In genomic region chr6:82915889-82916288, GRCm38 (mm10) we compare ENCODE assay signal across 10 mouse cellular contexts. TPM values are rescaled to one million over a fixed set of nuclear protein-coding genes. Genes with fewer than 3 reads are reported as not detected.
DNase-seq lines count a peak whose midpoint lies in the region; ATAC-seq and TF ChIP-seq lines count a peak whose summit lies in the region.
"Had no signal": no experiment of that assay in that cellular context is flagged by ENCODE, and none has a peak within 500 bp of the region (broad histone marks: within the 10 kb centered on the region; RNA-seq: fewer than 3 reads in every experiment).

No protein-coding gene starts in this region.

- peak in 1 of 2 experiments; percentile 55 for DNase-seq in heart, adult 2 months
- DNase-seq in heart, adult 11 months = no peak
- peak; percentile 64 for DNase-seq in urinary bladder, postnatal 14 days (ENCODE audit: low spot score)
- no peak for DNase-seq in urinary bladder, postnatal 4 days (ENCODE audit: low spot score in 2 of 2)
- DNase-seq in c-Kit-positive CD71-negative TER-119-negative erythroid progenitor cells, embryonic 14.5 days (ENCODE audit: low read depth) = peak; percentile 50
- peak; percentile 79 for DNase-seq in lung, postnatal 14 days
- DNase-seq in spleen, postnatal 4 days (ENCODE audit: low spot score in 2 of 2) = peak; percentile 65 to 88

- TF ChIP-seq CTCF in heart, adult 2 months (IDR thresholded peaks at IDR 0.05) = peak; percentile 79

- WGBS in heart, adult 2 months = 18% methylated on average over 3 of the region's 3 CpGs

- H3K36me3 ChIP-seq in heart, adult 2 months (ENCODE audit: control insufficient read depth, insufficient read depth, low read length) = no peaks in the 10 kb centered on the region
- H3K36me3 ChIP-seq: embryonic facial prominence, embryonic 13.5 days; stomach, embryonic 15.5 days had no signal

- H3K79me2 ChIP-seq in heart, adult 2 months (replicated peaks; ENCODE audit: control insufficient read depth, insufficient read depth, low read length) = no peaks in the 10 kb centered on the region

- H3K27ac ChIP-seq in heart, adult 2 months = no peak overlapping the region
- H3K27ac ChIP-seq: embryonic facial prominence, embryonic 13.5 days; stomach, embryonic 15.5 days had no signal

- intact Hi-C loops in heart, adult 2 months (cut with DNase I) = loop anchor here (2.0 kb wide), 1 partner anchor 55 kb away; no protein-coding TSS in a partner anchor

- no peak overlapping the region for H3K9ac ChIP-seq in heart, adult 2 months (ENCODE audit: low read depth, low read length)
- H3K9ac ChIP-seq: embryonic facial prominence, embryonic 13.5 days; stomach, embryonic 15.5 days had no signal

- ATAC-seq in granulocyte monocyte progenitor cell, adult 5-6 weeks (replicated peaks; ENCODE audit: poor library complexity, severe bottlenecking) = peak; percentile 55

- no peak for TF ChIP-seq EP300 in heart, adult 2 months (IDR thresholded peaks at IDR 0.05; ENCODE audit: insufficient read depth, low read depth, low read length)

- H3K27me3 ChIP-seq in heart, adult 2 months (ENCODE audit: control insufficient read depth, insufficient read depth, low read length) = no peaks in the 10 kb centered on the region
- H3K27me3 ChIP-seq: embryonic facial prominence, embryonic 13.5 days; stomach, embryonic 15.5 days had no signal

- H3K4me1 ChIP-seq in heart, adult 2 months (ENCODE audit: control insufficient read depth, insufficient read depth, low read length) = no peaks in the 10 kb centered on the region
- H3K4me1 ChIP-seq: stomach, embryonic 15.5 days had no signal

- no peak overlapping the region for H3K4me3 ChIP-seq in heart, adult 2 months
- H3K4me3 ChIP-seq: embryonic facial prominence, embryonic 13.5 days; stomach, embryonic 15.5 days had no signal

- TF ChIP-seq POLR2A in heart, adult 2 months (IDR thresholded peaks at IDR 0.05; ENCODE audit: insufficient read depth, low read depth, low read length) = no peak

RNA-seq across cellular contexts. Expression of gene Sema4f, which starts 23.7 kb away (rescaled TPM):
- total RNA-seq in heart, adult 2 months (2021) = under 1 TPM; 0.13 to 0.18 TPM
- 0.37 and 0.53 TPM in 2 replicates for polyA plus RNA-seq in heart, adult 2 months (2012; rRNA removed)
- total RNA-seq in granulocyte monocyte progenitor cell, adult 5-6 weeks (2014; fragmentation: Nextera tagmentation) = not detected in 2 replicates
- total RNA-seq in granulocyte monocyte progenitor cell, adult 5-6 weeks (2017) = not detected in 2 replicates

RNA-seq across cellular contexts. Expression of gene M1ap, which starts 30.8 kb away (rescaled TPM):
- under 1 TPM in 1 of 2 experiments, not detected in 1; 0.34 TPM for total RNA-seq in heart, adult 2 months (2021)
- 0.31 TPM in 1 of 2 replicates, not detected in the other for polyA plus RNA-seq in heart, adult 2 months (2012; rRNA removed)
- total RNA-seq in granulocyte monocyte progenitor cell, adult 5-6 weeks (2014; fragmentation: Nextera tagmentation) = 2.2 TPM in 1 of 2 replicates, not detected in the other
- 2.7 and 6.3 TPM in 2 replicates for total RNA-seq in granulocyte monocyte progenitor cell, adult 5-6 weeks (2017)

Comparison
In these comparisons a context has a peak if more than half of its experiments do, and no peak if none do; other contexts are left out.
1. DNase-seq: peak in urinary bladder, postnatal 14 days (single experiment), c-Kit-positive CD71-negative TER-119-negative erythroid progenitor cells, embryonic 14.5 days (single experiment), lung, postnatal 14 days (single experiment) and spleen, postnatal 4 days (2 of 2); none in heart, adult 11 months (single experiment) and urinary bladder, postnatal 4 days (0 of 2).